Mouse (Mus musculus): Measurements from ENCODE around the gene Pla2g12a. TPM values are rescaled to one million over a fixed set of nuclear protein-coding genes. Genes with fewer than 3 reads are reported as not detected.
A peak's percentile ranks its signal among the peaks of the same experiment; 100 is the strongest.

The Pla2g12a gene
- polyA plus RNA-seq, 1 experiment from 2014 or later, result 33.3 TPM

DNA sequence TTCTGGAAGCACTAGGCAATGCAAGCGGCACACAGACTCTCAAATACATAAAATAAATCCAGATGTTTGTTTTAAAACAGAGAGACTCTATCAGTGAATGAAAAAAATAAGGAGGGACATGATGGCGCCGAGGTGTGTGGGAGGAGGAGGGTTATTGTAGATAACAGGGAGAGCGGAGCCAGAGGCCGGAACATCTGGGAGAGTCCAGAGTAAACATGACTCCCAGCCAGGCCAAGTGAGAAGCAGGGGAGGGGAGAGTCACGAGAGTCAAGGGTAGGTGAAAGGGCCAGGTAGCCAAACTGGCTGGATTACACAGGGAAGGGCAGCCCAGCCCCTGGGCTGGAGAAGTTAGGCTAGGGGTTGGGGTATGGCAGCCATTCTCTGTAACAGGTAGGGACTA is 18.2 kb downstream of the Pla2g12a start:
- H3K27me3 ChIP-seq, result no peaks in the 10 kb centered on the region
- ATAC-seq, result no peak
- in situ Hi-C loops (cut with MboI; ENCODE audit: low pct_unique_long_range_greater_than_20kb), result no loop called here
- TF ChIP-seq CTCF (IDR thresholded peaks at IDR 0.05), result no peak
- no peak for DNase-seq (ENCODE audit: low read depth, low spot score)
- POLR2A ChIA-PET, result no interaction called here
- CTCF ChIA-PET, result no interaction called here

GRCm38 (mm10) chr3:129898886-129899285 is 20.5 kb downstream of the Pla2g12a start:
- no peak for TF ChIP-seq CTCF (IDR thresholded peaks at IDR 0.05)
- CTCF ChIA-PET, result interaction anchor here (0.9 to 1.8 kb wide), 3 partner anchors 10 to 34 kb away, joined by 3 to 5 read pairs (median 4); no protein-coding TSS in a partner anchor
- POLR2A ChIA-PET, result no interaction called here
- DNase-seq (ENCODE audit: low read depth, low spot score) (no peak), ATAC-seq (no peak)
- no peaks in the 10 kb centered on the region for H3K27me3 ChIP-seq
- in situ Hi-C loops (cut with MboI; ENCODE audit: low pct_unique_long_range_greater_than_20kb), result no loop called here

- no peaks in the 10 kb centered on the region for H3K27me3 ChIP-seq
- in situ Hi-C loops (cut with MboI; ENCODE audit: low pct_unique_long_range_greater_than_20kb), result loop anchor here (5.0 kb wide), 1 partner anchor 74 kb away; no protein-coding TSS in a partner anchor
- TF ChIP-seq CTCF (IDR thresholded peaks at IDR 0.05), result no peak
- no peak for DNase-seq (ENCODE audit: low read depth, low spot score)
- POLR2A ChIA-PET, result no interaction called here
- peak; percentile 96 for ATAC-seq
- CTCF ChIA-PET, result no interaction called here
Measured at GRCm38 (mm10) chr3:129901271-129901809, 22.9 kb downstream of the Pla2g12a start, which contains the start of gene Casp6. TSS of gene Casp6 (plus strand) at chr3:129901425.

DNA sequence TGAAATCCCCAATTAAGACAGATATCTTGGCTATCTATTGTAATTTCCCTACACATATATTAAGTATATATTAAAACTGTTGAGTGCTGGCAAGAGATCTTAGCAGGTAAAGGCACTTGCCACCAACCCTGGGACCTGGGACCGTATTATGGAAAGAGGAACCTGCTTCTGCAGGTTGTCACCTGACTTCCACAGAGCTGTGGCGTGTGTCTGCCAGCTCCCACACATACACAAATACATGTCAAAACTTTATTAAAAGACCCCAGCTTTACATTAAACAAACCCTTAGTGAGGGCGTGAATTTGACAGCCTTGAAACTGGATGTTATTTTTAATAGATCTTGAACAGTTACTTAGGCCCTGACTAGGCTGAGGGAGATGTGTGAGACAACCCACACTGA is 25.0 kb downstream of the Pla2g12a start:
- TF ChIP-seq CTCF (IDR thresholded peaks at IDR 0.05), result no peak
- in situ Hi-C loops (cut with MboI; ENCODE audit: low pct_unique_long_range_greater_than_20kb), result loop anchor here (5.0 kb wide), 1 partner anchor 76 kb away; no protein-coding TSS in a partner anchor
- no peaks in the 10 kb centered on the region for H3K27me3 ChIP-seq
- ATAC-seq, result no peak
- DNase-seq (ENCODE audit: low read depth, low spot score), result no peak
- CTCF ChIA-PET, result interaction anchor here (1.2 kb wide), 1 partner anchor 15 kb away, joined by 4 read pairs; no protein-coding TSS in a partner anchor
- POLR2A ChIA-PET, result interaction anchor here (0.5 kb wide), 1 partner anchor 22 kb away, joined by 3 read pairs; no protein-coding TSS in a partner anchor

- POLR2A ChIA-PET, result interaction anchor here (0.5 kb wide), 1 partner anchor 21 kb away, joined by 3 read pairs; no protein-coding TSS in a partner anchor
- TF ChIP-seq CTCF (IDR thresholded peaks at IDR 0.05), result no peak
- H3K27me3 ChIP-seq, result no peaks in the 10 kb centered on the region
- DNase-seq (ENCODE audit: low read depth, low spot score), result no peak
- in situ Hi-C loops (cut with MboI; ENCODE audit: low pct_unique_long_range_greater_than_20kb), result loop anchor here (5.0 kb wide), 1 partner anchor 77 kb away; no protein-coding TSS in a partner anchor
- no peak for ATAC-seq
- CTCF ChIA-PET, result no interaction called here
Measured at GRCm38 (mm10) chr3:129903866-129904265, 25.5 kb downstream of the Pla2g12a start.

GRCm38 (mm10) chr3:129904381-129905132 is 26.2 kb downstream of the Pla2g12a start:
- POLR2A ChIA-PET, result no interaction called here
- DNase-seq (ENCODE audit: low read depth, low spot score) (no peak), ATAC-seq (no peak)
- no peaks in the 10 kb centered on the region for H3K27me3 ChIP-seq
- in situ Hi-C loops (cut with MboI; ENCODE audit: low pct_unique_long_range_greater_than_20kb), result loop anchor here (5.0 kb wide), 1 partner anchor 77 kb away; no protein-coding TSS in a partner anchor
- no peak for TF ChIP-seq CTCF (IDR thresholded peaks at IDR 0.05)
- CTCF ChIA-PET, result interaction anchor here (0.7 kb wide), 1 partner anchor 53 kb away, joined by 3 read pairs; no protein-coding TSS in a partner anchor

DNA sequence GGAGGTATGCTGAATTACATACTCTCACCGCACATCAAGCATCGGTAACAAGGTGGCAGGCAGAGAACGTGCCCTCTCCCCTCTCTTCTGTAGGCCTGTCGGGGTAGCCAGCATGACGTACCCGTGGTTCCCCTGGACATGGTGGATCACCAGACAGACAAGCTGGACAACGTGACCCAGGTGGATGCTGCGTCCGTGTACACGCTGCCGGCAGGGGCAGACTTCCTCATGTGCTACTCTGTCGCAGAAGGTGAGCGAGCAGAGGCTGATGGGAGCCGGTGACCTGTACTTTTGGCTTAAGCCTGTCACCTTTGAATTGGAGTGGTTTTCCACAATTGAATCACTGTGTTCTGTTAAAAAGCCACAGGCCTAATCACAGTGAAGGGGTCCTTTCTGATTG is 33.6 kb downstream of the Pla2g12a start:
- ChIA-PET CTCF (no interaction called here), POLR2A (no interaction called here)
- in situ Hi-C loops (cut with MboI; ENCODE audit: low pct_unique_long_range_greater_than_20kb), result loop anchor here (10.0 kb wide), 1 partner anchor 783 kb away; no protein-coding TSS in a partner anchor
- no peaks in the 10 kb centered on the region for H3K27me3 ChIP-seq
- TF ChIP-seq CTCF (IDR thresholded peaks at IDR 0.05), result no peak
- no peak for DNase-seq (ENCODE audit: low read depth, low spot score)
- no peak for ATAC-seq

DNA sequence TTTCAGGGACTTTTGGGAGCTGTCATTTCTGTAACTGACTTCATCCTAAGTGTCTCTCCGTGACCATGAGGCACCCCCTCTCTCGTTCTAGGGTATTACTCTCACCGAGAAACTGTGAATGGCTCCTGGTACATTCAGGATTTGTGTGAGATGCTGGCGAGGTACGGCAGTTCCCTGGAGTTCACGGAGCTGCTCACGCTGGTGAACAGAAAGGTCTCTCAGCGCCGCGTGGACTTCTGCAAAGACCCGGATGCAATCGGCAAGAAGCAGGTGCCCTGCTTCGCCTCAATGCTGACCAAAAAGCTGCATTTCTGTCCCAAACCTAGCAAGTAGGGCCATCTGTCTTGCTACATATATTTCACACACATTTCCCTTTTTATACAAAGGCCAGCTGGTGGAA is 34.8 kb downstream of the Pla2g12a start:
- no peak for TF ChIP-seq CTCF (IDR thresholded peaks at IDR 0.05)
- ATAC-seq (no peak), DNase-seq (ENCODE audit: low read depth, low spot score) (no peak)
- ChIA-PET POLR2A (no interaction called here), CTCF (no interaction called here)
- in situ Hi-C loops (cut with MboI; ENCODE audit: low pct_unique_long_range_greater_than_20kb), result loop anchor here (10.0 kb wide), 1 partner anchor 782 kb away; no protein-coding TSS in a partner anchor
- H3K27me3 ChIP-seq, result no peaks in the 10 kb centered on the region

GRCm38 (mm10) chr3:129917424-129917823 is 39.0 kb downstream of the Pla2g12a start:
- no peak for TF ChIP-seq CTCF (IDR thresholded peaks at IDR 0.05)
- CTCF ChIA-PET, result interaction anchor here (1.0 to 3.1 kb wide), 12 partner anchors 8 to 169 kb away, joined by 3 to 27 read pairs (median 6); partner anchors contain the start of gene Sec24b
- in situ Hi-C loops (cut with MboI; ENCODE audit: low pct_unique_long_range_greater_than_20kb), result loop anchor here (5.0 to 10.0 kb wide), 2 partner anchors 155 to 777 kb away; no protein-coding TSS in a partner anchor

DNA sequence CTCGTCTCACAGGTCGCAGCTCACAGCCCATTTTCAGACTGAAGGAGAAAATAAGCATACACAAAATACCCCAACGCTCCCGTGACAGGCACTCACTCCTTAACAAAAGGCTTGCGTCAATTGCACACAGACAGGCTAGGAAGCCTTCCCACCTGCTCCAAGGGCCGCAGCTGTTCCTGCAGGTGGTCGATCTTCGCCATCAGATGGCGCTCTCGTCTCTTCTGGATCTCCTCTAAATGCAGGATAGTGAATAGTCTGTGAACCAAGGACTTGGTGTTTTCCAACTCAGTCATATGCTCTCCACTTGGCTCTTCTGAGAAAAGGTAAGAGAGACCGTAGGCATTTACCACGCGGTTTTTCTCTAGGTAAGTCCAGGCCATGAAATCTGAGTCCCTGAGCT is 40.0 kb downstream of the Pla2g12a start:
- DNase-seq (ENCODE audit: low read depth, low spot score), result peak; percentile 34
- TF ChIP-seq CTCF (IDR thresholded peaks at IDR 0.05), result peak; percentile 95
- ChIA-PET CTCF (interaction anchor here (0.7 to 3.1 kb wide), 27 partner anchors 9 to 776 kb away, joined by 3 to 27 read pairs (median 4); partner anchors contain the start of gene Sec24b), POLR2A (no interaction called here)
- ATAC-seq, result peak; percentile 84
- in situ Hi-C loops (cut with MboI; ENCODE audit: low pct_unique_long_range_greater_than_20kb), result loop anchor here (5.0 to 10.0 kb wide), 2 partner anchors 154 to 776 kb away; no protein-coding TSS in a partner anchor
- no peaks in the 10 kb centered on the region for H3K27me3 ChIP-seq

More at GRCm38 (mm10) chr3:129917424-129917823, 39.0 kb downstream of the Pla2g12a start:
- DNase-seq (ENCODE audit: low read depth, low spot score) (no peak), ATAC-seq (peak; percentile 74)
- POLR2A ChIA-PET, result no interaction called here
- no peaks in the 10 kb centered on the region for H3K27me3 ChIP-seq
